Mouse (Mus musculus) urinary bladder, adult 18-20 months (tissue): ENCODE results near the gene Rnase9.
"Not testable (repeated sequence)": the region's sequence is repeated elsewhere in the genome, so short reads cannot be mapped to it uniquely, and the experiment has no call there.

Experiments used
- DNase-seq, 2 experiments: peaks; one replicate each; pipeline ENCODE4 v3.0.0; 2022; ENCODE audit warnings: low spot score in 2 of 2, mixed read lengths in 2 of 2

Rnase9 gene

DNA sequence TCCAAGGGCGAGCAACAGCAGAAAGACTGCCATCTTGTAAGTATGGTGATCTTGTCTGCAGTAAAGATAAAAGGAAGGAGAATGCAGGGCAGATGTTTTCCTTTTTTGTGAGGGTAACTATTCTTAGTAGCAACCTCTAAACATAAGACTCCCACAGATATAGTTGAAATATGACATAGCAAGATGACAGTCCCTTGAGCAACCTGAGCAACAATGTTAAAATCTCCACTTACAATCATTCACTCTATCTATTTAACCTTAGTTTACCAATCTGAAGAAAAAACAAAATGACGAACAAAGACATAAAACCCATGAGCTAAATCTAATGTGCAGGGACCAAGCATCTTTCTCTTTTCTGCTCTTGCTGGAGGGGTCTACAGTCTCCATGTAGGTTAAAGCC, 8.4 kb upstream of the Rnase9 start, which contains the start of gene Rnase11:
Gene Rnase11 (minus strand): TSS at position 101 of the 400 bp plus-strand sequence.
- no peak for DNase-seq

DNA sequence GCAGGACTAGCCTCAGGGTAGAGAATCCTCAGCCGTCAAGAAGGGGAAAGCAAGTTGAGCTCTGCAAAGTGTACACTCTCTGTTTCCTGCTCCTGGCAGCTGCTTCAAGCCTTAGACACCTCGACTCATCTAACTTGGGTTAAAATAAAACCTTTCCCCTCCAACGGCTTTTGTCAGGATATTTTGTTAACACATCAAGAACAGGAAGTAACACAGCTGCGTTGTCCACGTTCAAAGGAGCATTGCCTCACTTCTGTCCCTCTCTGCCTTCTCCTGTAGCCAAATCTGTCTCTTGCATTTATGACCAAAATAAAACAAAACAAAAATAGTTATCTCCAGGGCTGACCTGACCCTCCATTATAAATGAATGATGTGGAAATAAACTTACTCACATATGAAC, 6.2 kb upstream of the Rnase9 start:
- no peak for DNase-seq

DNA sequence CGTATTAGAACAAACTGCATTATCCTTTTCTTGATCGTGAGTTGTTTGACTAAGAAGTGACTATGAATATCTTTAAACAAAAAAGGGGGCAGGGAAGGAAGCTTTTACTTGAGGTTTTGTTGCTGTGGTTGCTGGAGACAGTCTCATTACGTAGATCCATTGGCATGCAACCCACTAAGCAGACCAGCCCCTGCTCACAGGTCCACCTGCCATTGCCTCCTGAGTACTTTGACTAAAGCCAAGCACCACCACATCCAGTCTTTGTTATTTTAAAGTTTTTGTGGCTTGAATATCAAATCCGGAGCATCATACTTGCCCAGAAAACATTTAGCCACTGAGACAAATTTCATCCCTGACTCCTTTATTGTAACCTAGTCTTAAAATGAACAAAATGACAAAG, 5.5 kb downstream of the Rnase9 start:
- DNase-seq: no peak

DNA sequence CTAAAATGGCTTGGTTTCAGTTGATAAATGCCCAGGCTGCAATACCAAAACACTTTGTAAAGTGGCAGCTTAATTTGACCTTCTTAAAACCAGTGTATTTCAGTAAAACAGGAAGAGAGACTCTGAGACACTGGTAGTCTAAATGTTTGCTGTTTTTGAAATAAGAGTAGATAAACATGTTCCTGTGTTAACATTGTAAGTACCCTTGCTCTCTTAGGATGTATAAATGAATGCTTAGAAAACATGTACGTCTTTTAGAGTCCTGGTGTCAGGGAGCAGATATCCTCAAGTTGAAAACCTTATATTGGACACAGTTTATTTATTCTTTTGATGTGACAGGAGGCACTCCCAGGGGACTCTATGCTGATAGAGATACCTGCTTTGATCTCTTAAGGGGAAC, 6.5 kb downstream of the Rnase9 start:
- no peak for DNase-seq

GRCm38 (mm10) chr14:51027387-51028155, 14.1 kb downstream of the Rnase9 start:
- DNase-seq: no peak

GRCm38 (mm10) chr14:51026391-51027133, 15.1 kb downstream of the Rnase9 start:
- DNase-seq: peak; percentile 18 to 26

DNA sequence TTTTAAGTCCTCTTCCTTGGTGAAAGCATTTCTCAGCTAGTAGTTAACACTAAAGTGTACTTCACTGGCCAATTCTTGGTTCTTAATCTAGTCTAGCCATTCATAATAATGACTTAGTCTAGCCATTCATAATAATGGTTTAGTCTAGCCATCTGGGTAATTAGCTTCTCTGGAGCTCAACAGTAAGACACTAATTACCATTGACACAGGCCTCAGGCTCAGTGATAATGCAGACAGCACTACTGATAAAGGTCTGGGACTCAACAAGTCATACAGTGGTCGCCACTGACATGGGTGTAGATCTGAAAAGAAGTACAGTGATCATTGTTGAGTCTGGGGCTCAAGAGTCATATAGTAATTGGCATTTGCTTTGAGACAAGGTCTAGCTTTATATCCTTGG, 16.8 kb downstream of the Rnase9 start:
- no peak for DNase-seq

- no peak for DNase-seq
Measured at GRCm38 (mm10) chr14:51023457-51023856, 18.2 kb downstream of the Rnase9 start.

- DNase-seq: no peak
Measured at GRCm38 (mm10) chr14:51017256-51017655, 24.4 kb downstream of the Rnase9 start.

DNA sequence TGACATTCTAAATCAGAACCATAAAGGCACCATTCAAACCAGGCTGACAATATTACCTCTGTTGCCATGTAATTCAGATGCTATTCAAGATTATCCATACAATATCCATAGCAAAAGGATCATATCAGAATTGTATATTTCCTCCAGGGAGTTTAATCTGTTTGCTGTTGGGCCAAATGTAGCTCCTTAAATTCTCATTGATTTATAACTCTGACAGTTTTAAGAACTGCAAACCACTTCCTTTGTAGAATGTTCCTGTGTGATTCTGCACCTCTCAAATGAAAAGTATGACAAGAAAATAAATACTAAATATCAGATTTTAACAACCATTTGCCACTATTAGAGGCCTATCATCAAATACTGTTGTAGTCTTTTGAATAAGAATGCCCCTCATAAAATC, 25.9 kb downstream of the Rnase9 start:
- DNase-seq: no peak

DNA sequence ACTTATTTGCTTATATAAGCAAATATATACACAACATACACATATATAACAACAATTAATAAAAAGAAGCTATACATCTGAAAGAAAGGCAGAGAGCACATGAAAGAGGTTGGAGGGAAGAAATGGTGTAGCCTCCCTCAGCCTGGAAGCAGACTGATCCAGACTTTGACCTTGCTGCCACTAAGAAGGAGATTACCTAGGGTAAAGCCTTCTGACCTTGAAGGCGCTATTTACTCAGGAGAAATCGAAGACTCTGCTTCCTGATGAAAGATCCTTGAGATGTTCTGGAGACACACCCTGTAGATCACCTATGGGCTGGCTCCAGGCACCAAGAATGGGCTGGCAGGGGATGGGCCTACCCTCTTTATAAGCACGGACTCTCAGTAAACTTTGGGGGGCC, 26.9 kb downstream of the Rnase9 start:
- DNase-seq: not testable (repeated sequence)

DNA sequence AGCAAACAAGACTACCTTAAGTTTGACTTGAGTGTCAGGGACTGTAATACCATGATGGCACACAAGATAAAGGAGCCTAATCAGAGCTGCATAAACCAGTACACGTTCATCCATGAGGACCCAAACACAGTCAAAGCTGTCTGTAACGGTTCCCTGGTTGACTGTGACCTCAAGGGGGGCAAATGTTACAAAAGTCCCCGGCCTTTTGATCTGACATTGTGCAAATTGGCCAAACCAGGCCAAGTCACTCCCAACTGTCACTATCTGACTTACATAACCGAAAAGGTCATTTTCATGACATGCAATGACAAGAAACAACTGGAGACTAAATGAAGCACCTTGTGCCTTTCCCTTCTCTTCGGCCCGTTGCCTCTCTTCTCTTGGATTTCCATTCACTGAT, 32.1 kb downstream of the Rnase9 start:
- no peak for DNase-seq

DNA sequence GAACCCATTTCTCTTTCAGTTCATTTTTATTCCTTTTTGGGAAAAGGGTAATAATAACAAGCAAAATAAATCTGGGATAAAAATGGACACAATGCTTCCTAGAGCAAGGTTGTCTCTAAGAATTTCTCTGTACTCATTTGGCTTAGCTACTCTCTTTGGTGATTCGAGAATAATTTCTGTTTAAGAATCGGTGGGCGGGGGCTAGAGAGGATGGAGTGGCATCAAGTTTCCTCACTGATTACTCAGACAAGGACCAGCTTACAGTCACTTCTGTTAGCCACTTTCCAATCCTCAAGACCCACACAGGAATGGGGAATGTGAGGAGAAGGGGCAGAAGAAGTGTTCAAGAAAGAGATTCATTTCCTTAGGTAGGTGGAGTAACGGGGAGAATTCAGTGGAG, 32.9 kb downstream of the Rnase9 start:
- no peak for DNase-seq

DNA sequence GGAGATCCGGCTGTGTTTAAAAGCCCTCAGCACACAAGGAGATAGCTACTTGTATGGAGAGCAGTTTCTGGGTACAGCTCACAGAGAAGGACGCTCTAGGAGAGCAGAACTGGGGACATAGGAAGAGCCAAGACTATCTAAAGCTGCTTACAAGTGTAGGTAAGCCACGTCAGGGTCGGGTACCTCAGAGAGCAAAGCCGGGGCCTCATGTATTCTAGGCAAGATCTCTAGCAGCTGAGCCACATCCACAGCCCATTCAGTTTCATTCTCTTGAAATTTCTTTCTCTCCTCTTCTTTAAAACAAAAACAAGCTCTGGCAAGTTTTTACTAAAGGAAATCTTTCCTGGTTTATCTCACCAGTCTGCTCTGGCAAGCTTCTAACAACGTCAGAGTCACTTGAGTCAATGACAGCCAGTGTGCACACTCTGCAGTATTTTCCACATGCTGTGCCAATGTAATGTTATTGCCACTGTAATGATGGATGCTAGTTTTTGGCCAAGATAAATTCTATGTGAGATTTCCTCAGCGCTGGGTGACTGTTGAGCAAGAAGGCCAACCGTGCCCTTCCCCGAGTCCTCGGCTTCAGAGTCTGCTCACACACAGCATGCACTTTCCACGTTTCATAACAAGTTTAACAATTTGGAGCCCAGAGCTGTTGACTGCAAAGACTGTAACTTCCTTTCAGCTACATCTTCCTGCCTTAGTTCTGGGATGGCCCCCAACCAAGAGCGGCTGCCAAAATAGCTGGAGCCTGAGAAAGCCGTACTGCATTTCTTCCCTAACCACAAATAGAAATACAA, 33.6 kb downstream of the Rnase9 start:
- DNase-seq: peak; percentile 7 to 29

GRCm38 (mm10) chr14:51007152-51007801, 34.4 kb downstream of the Rnase9 start, which contains the start of gene Rnase10:
Gene Rnase10 (plus strand): TSS chr14:51007751.
- DNase-seq: no peak

- no peak for DNase-seq
Measured at GRCm38 (mm10) chr14:50997999-50998666, 43.5 kb downstream of the Rnase9 start.

- no peak for DNase-seq
Measured at GRCm38 (mm10) chr14:50997088-50997487, 44.6 kb downstream of the Rnase9 start.

GRCm38 (mm10) chr14:50991037-50991436, 50.6 kb downstream of the Rnase9 start:
- no peak for DNase-seq
